Mouse (Mus musculus) effector memory CD4-positive, alpha-beta T cell, adult 7 months (primary cell): ENCODE measurements around the gene Tpte. TPM values are rescaled to one million over a fixed set of nuclear protein-coding genes. Genes with fewer than 3 reads are reported as not detected.

ENCODE experiments used
- polyA plus RNA-seq: library from polyadenylated mRNA; unstranded; fragments of 100-300 nt; shearing (Covaris generic); gene quantifications from one replicate; pipeline ENCODE4 v1.2.1, GENCODE M21; 2017

Tpte gene
- polyA plus RNA-seq, result not detected

GRCm38 (mm10) chr8:22282999-22283491, at the start of gene Tpte:
Gene Tpte (plus strand): TSS chr8:22283441.

GRCm38 (mm10) chr8:22398142-22398951, 115.1 kb downstream of the Tpte start, which contains the start of gene Slc25a15:
Gene Slc25a15 (minus strand): TSS chr8:22398597.

GRCm38 (mm10) chr8:22411282-22411702, 128.1 kb downstream of the Tpte start, which contains the start of gene Mrps31:
Gene Mrps31 (plus strand): TSS chr8:22411361.

Other genes starting within 250 kb of the Tpte start
- gene Atp7b, start 223.1 kb upstream of the Tpte start, polyA plus RNA-seq, result 0.13 TPM
- 11.3 TPM for gene Alg11, start 222.7 kb upstream of the Tpte start, polyA plus RNA-seq
- 0.17 TPM for gene Nek5, start 158.4 kb upstream of the Tpte start, polyA plus RNA-seq
- gene Nek3, start 117.0 kb upstream of the Tpte start, polyA plus RNA-seq, result 4.3 TPM
- gene Ckap2, start 97.6 kb upstream of the Tpte start, polyA plus RNA-seq, result 1.4 TPM
- gene Vps36, start 90.6 kb upstream of the Tpte start, polyA plus RNA-seq, result 32.4 TPM
- gene Thsd1, start 56.1 kb upstream of the Tpte start, polyA plus RNA-seq, result 1.4 TPM
- 9.5 TPM for gene Slc25a15, start 115.2 kb downstream of the Tpte start, polyA plus RNA-seq
- 12.0 TPM for gene Mrps31, start 127.9 kb downstream of the Tpte start, polyA plus RNA-seq